ENCODE assay signal across 14 mouse cellular contexts in genomic region chr11:95355661-95356011, GRCm38 (mm10). TPM values are rescaled to one million over a fixed set of nuclear protein-coding genes. Genes with fewer than 3 reads are reported as not detected.
A peak's percentile ranks its signal among the peaks of the same experiment; 100 is the strongest.
DNase-seq lines count a peak whose midpoint lies in the region; ATAC-seq and TF ChIP-seq lines count a peak whose summit lies in the region.
"Had no signal": no experiment of that assay in that cellular context is flagged by ENCODE, and none has a peak within 500 bp of the region (broad histone marks: within the 10 kb centered on the region; RNA-seq: fewer than 3 reads in every experiment).

No protein-coding gene starts in this region.

- no peak overlapping the region for H3K9ac ChIP-seq in midbrain, embryonic 13.5 days (replicated peaks)
- H3K9ac ChIP-seq in liver, embryonic 14.5 days (replicated peaks) = peak overlapping the region; percentile 77

- no peak for TF ChIP-seq EP300 in liver, embryonic 14.5 days (IDR thresholded peaks at IDR 0.05; ENCODE audit: low read depth)

- H3K36me3 ChIP-seq in heart, embryonic 10.5 days = peaks cover 3% of the 10 kb centered on the region; the same call in 1 of the 2 replicates
- no peaks in the 10 kb centered on the region for H3K36me3 ChIP-seq in midbrain, embryonic 10.5 days
- no peaks in the 10 kb centered on the region for H3K36me3 ChIP-seq in midbrain, embryonic 13.5 days
- H3K36me3 ChIP-seq in liver, embryonic 14.5 days (replicated peaks; ENCODE audit: control insufficient read depth, insufficient read depth, low read depth) = peaks cover 85% of the 10 kb centered on the region

- H3K27me3 ChIP-seq in heart, embryonic 10.5 days (ENCODE audit: insufficient read depth, poor library complexity, severe bottlenecking) = no peaks in the 10 kb centered on the region
- no peaks in the 10 kb centered on the region for H3K27me3 ChIP-seq in midbrain, embryonic 10.5 days (ENCODE audit: low read depth, poor library complexity, severe bottlenecking)
- no peaks in the 10 kb centered on the region for H3K27me3 ChIP-seq in midbrain, embryonic 13.5 days
- no peaks in the 10 kb centered on the region for H3K27me3 ChIP-seq in liver, embryonic 14.5 days (ENCODE audit: control insufficient read depth, insufficient read depth, low read length)

- H3K9me3 ChIP-seq in heart, embryonic 10.5 days = no peaks in the 10 kb centered on the region
- no peaks in the 10 kb centered on the region for H3K9me3 ChIP-seq in midbrain, embryonic 10.5 days (replicated peaks)
- H3K9me3 ChIP-seq in midbrain, embryonic 13.5 days = no peaks in the 10 kb centered on the region
- H3K9me3 ChIP-seq in liver, embryonic 14.5 days (ENCODE audit: control insufficient read depth, low read length) = no peaks in the 10 kb centered on the region

- no peak for DNase-seq in heart, embryonic 10.5 days (ENCODE audit: low spot score)
- no peak for DNase-seq in heart, adult 11 months
- DNase-seq in midbrain, embryonic 10.5 days (ENCODE audit: low spot score) = no peak
- DNase-seq in liver, embryonic 14.5 days (ENCODE audit: low read depth in 3 of 3, low spot score in 3 of 3) = no peak
- peak; percentile 42 to 56 for DNase-seq in thymus, postnatal 36 days
- DNase-seq in gastrocnemius, adult 18-20 months (ENCODE audit: low spot score) = no peak
- no peak for DNase-seq in adrenal gland, adult 18-20 months (ENCODE audit: low spot score in 2 of 2)
- DNase-seq: cerebellum, adult 11 months; kidney, adult 9 months; layer of hippocampus, postnatal 36 days; left cerebral cortex, postnatal 4 days had no signal

- no peak overlapping the region for H3K4me2 ChIP-seq in midbrain, embryonic 13.5 days (replicated peaks)
- peak overlapping the region; percentile 57 for H3K4me2 ChIP-seq in liver, embryonic 14.5 days (ENCODE audit: low read depth)
- H3K4me2 ChIP-seq: midbrain, embryonic 11.5 days had no signal

- TF ChIP-seq CTCF in liver, embryonic 14.5 days (IDR thresholded peaks at IDR 0.05; ENCODE audit: low read depth) = no peak

- no peak overlapping the region for H3K4me3 ChIP-seq in heart, embryonic 10.5 days
- no peak overlapping the region for H3K4me3 ChIP-seq in midbrain, embryonic 10.5 days
- no peak overlapping the region for H3K4me3 ChIP-seq in midbrain, embryonic 13.5 days (replicated peaks)
- peak overlapping the region; percentile 14 to 42; a peak in 3 of 4 replicates for H3K4me3 ChIP-seq in liver, embryonic 14.5 days (ENCODE audit: insufficient read depth in 1 of 2, low read depth in 2 of 2, low read length in 2 of 2)

- H3K4me1 ChIP-seq in heart, embryonic 10.5 days = peaks cover 18% of the 10 kb centered on the region
- H3K4me1 ChIP-seq in midbrain, embryonic 10.5 days = 0 out of 2 replicates have a peak, but pooled peaks cover 5% of the 10 kb centered on the region
- peaks cover 3% of the 10 kb centered on the region; the same call in 1 of the 2 replicates for H3K4me1 ChIP-seq in midbrain, embryonic 13.5 days (replicated peaks)
- H3K4me1 ChIP-seq in liver, embryonic 14.5 days (replicated peaks; ENCODE audit: control insufficient read depth in 2 of 2, insufficient read depth in 2 of 2, low read length in 1 of 2) = peaks cover 47 to 58% of the 10 kb centered on the region in 2 experiments

- ATAC-seq in midbrain, embryonic 13.5 days = no peak
- no peak for ATAC-seq in liver, embryonic 14.5 days (ENCODE audit: insufficient read depth)
- ATAC-seq: hindbrain, embryonic 16.5 days had no signal

- H3K27ac ChIP-seq in heart, embryonic 10.5 days = peak overlapping the region; percentile 75
- 0 out of 2 replicates have a peak overlapping the region, but pooled peaks have one; percentile 55 for H3K27ac ChIP-seq in midbrain, embryonic 10.5 days (replicated peaks)
- H3K27ac ChIP-seq in midbrain, embryonic 13.5 days = no peak overlapping the region
- peak overlapping the region; percentile 99 for H3K27ac ChIP-seq in liver, embryonic 14.5 days

- 93% methylated on average over 5 of the region's 5 CpGs for WGBS in heart, embryonic 10.5 days
- WGBS in midbrain, embryonic 10.5 days = 95% methylated on average over 5 of the region's 5 CpGs
- WGBS in midbrain, embryonic 13.5 days = 88% methylated on average over 5 of the region's 5 CpGs
- WGBS in liver, embryonic 14.5 days (ENCODE audit: insufficient replicate concordance) = 87% methylated on average over 5 of the region's 5 CpGs

RNA-seq across cellular contexts. Expression of gene Fam117a, which starts 18.8 kb away (rescaled TPM):
- 8.2 and 10.7 TPM in 2 replicates for polyA plus RNA-seq in heart, embryonic 10.5 days (2016; fragmentation: Nextera tagmentation; extraction: Ambion mirVana)
- polyA plus RNA-seq in midbrain, embryonic 10.5 days (2016; fragmentation: Nextera tagmentation; extraction: Ambion mirVana) = 6.7 and 7.7 TPM in 2 replicates
- 2.3 and 2.8 TPM in 2 replicates for polyA plus RNA-seq in midbrain, embryonic 13.5 days (2015; fragmentation: Nextera tagmentation; extraction: Ambion mirVana)
- 103 and 114 TPM in 2 replicates for polyA plus RNA-seq in liver, embryonic 14.5 days (2012; rRNA removed)
- 71.6 and 80.9 TPM in 2 replicates for polyA plus RNA-seq in liver, embryonic 14.5 days (2014; fragmentation: Nextera tagmentation; extraction: Ambion mirVana)
- total RNA-seq in gastrocnemius, adult 18-20 months (2021) = 1 to 10 TPM; 1.6 to 2.6 TPM
- 10 to 100 TPM; 11.7 to 21.8 TPM for total RNA-seq in adrenal gland, adult 18-20 months (2021)

RNA-seq across cellular contexts. Expression of gene Slc35b1, which starts 28.9 kb away (rescaled TPM):
- polyA plus RNA-seq in heart, embryonic 10.5 days (2016; fragmentation: Nextera tagmentation; extraction: Ambion mirVana) = 103 and 119 TPM in 2 replicates
- 123 and 131 TPM in 2 replicates for polyA plus RNA-seq in midbrain, embryonic 10.5 days (2016; fragmentation: Nextera tagmentation; extraction: Ambion mirVana)
- polyA plus RNA-seq in midbrain, embryonic 13.5 days (2015; fragmentation: Nextera tagmentation; extraction: Ambion mirVana) = 149 and 151 TPM in 2 replicates
- polyA plus RNA-seq in liver, embryonic 14.5 days (2012; rRNA removed) = 24.1 and 24.6 TPM in 2 replicates
- 37.4 and 44.9 TPM in 2 replicates for polyA plus RNA-seq in liver, embryonic 14.5 days (2014; fragmentation: Nextera tagmentation; extraction: Ambion mirVana)
- total RNA-seq in gastrocnemius, adult 18-20 months (2021) = 10 to 100 TPM; 43.9 to 44.1 TPM
- total RNA-seq in adrenal gland, adult 18-20 months (2021) = 10 to 100 TPM; 55.7 to 65.8 TPM

RNA-seq across cellular contexts. Expression of gene Kat7, which starts 45.6 kb away (rescaled TPM):
- 66.0 and 68.5 TPM in 2 replicates for polyA plus RNA-seq in heart, embryonic 10.5 days (2016; fragmentation: Nextera tagmentation; extraction: Ambion mirVana)
- 91.6 and 97.6 TPM in 2 replicates for polyA plus RNA-seq in midbrain, embryonic 10.5 days (2016; fragmentation: Nextera tagmentation; extraction: Ambion mirVana)
- polyA plus RNA-seq in midbrain, embryonic 13.5 days (2015; fragmentation: Nextera tagmentation; extraction: Ambion mirVana) = 63.8 and 66.1 TPM in 2 replicates
- 16.3 and 19.4 TPM in 2 replicates for polyA plus RNA-seq in liver, embryonic 14.5 days (2012; rRNA removed)
- 23.6 and 26.7 TPM in 2 replicates for polyA plus RNA-seq in liver, embryonic 14.5 days (2014; fragmentation: Nextera tagmentation; extraction: Ambion mirVana)
- 10 to 100 TPM; 19.7 to 23.9 TPM for total RNA-seq in gastrocnemius, adult 18-20 months (2021)
- total RNA-seq in adrenal gland, adult 18-20 months (2021) = 10 to 100 TPM; 54.9 to 59.0 TPM

RNA-seq across cellular contexts. Expression of gene Spop, which starts 58.2 kb away (rescaled TPM):
- 103 TPM in 2 replicates for polyA plus RNA-seq in heart, embryonic 10.5 days (2016; fragmentation: Nextera tagmentation; extraction: Ambion mirVana)
- 170 and 198 TPM in 2 replicates for polyA plus RNA-seq in midbrain, embryonic 10.5 days (2016; fragmentation: Nextera tagmentation; extraction: Ambion mirVana)
- polyA plus RNA-seq in midbrain, embryonic 13.5 days (2015; fragmentation: Nextera tagmentation; extraction: Ambion mirVana) = 199 and 202 TPM in 2 replicates
- 18.8 and 22.0 TPM in 2 replicates for polyA plus RNA-seq in liver, embryonic 14.5 days (2012; rRNA removed)
- 31.8 and 36.2 TPM in 2 replicates for polyA plus RNA-seq in liver, embryonic 14.5 days (2014; fragmentation: Nextera tagmentation; extraction: Ambion mirVana)
- total RNA-seq in gastrocnemius, adult 18-20 months (2021) = 100 to 1,000 TPM; 162 to 171 TPM
- total RNA-seq in adrenal gland, adult 18-20 months (2021) = 100 to 1,000 TPM; 134 to 145 TPM

Comparison
In these comparisons a context has a peak if more than half of its experiments do, and no peak if none do; other contexts are left out.
1. DNase-seq: peak in thymus, postnatal 36 days (2 of 2); none in heart, embryonic 10.5 days (single experiment), heart, adult 11 months (single experiment), midbrain, embryonic 10.5 days (single experiment), liver, embryonic 14.5 days (0 of 3), gastrocnemius, adult 18-20 months (single experiment) and adrenal gland, adult 18-20 months (0 of 2).
2. H3K4me3 ChIP-seq: peak in liver, embryonic 14.5 days (2 of 2); none in heart, embryonic 10.5 days (single experiment), midbrain, embryonic 10.5 days (single experiment) and midbrain, embryonic 13.5 days (single experiment).